Mouse (Mus musculus): ENCODE measurements around the gene Trnt1. TPM values are rescaled to one million over a fixed set of nuclear protein-coding genes. Genes with fewer than 3 reads are reported as not detected.

Gene Trnt1
- polyA plus RNA-seq, 1 experiment from 2014 or later = 48.8 TPM

- no peaks in the 10 kb centered on the region for H3K9me3 ChIP-seq (replicated peaks)
- H3K9ac ChIP-seq = no peak overlapping the region
- 67% methylated on average over 3 of the region's 3 CpGs for WGBS
- no peak overlapping the region for H3K4me2 ChIP-seq
- H3K36me3 ChIP-seq = no peaks in the 10 kb centered on the region
- ATAC-seq (ENCODE audit: insufficient number of reproducible peaks, low FRiP score) = no peak
- H3K27me3 ChIP-seq (replicated peaks) = no peaks in the 10 kb centered on the region
- H3K4me3 ChIP-seq = no peak overlapping the region
- H3K27ac ChIP-seq (ENCODE audit: poor library complexity, severe bottlenecking) = no peak overlapping the region
- no peaks in the 10 kb centered on the region for H3K4me1 ChIP-seq (replicated peaks)
Observed at GRCm38 (mm10) chr6:106819906-106820305, 51.0 kb downstream of the Trnt1 start.

- H3K27ac ChIP-seq (ENCODE audit: poor library complexity, severe bottlenecking) = no peak overlapping the region
- ATAC-seq (ENCODE audit: insufficient number of reproducible peaks, low FRiP score) = no peak
- no peak overlapping the region for H3K4me3 ChIP-seq
- H3K9ac ChIP-seq = no peak overlapping the region
- H3K27me3 ChIP-seq (replicated peaks) = no peaks in the 10 kb centered on the region
- H3K9me3 ChIP-seq (replicated peaks) = no peaks in the 10 kb centered on the region
- no peaks in the 10 kb centered on the region for H3K4me1 ChIP-seq (replicated peaks)
- H3K36me3 ChIP-seq = no peaks in the 10 kb centered on the region
- H3K4me2 ChIP-seq = no peak overlapping the region
Observed at GRCm38 (mm10) chr6:106820566-106820965, 51.6 kb downstream of the Trnt1 start.

- Histone ChIP-seq H3K9me3 (replicated peaks) (no peaks in the 10 kb centered on the region), H3K27me3 (replicated peaks) (no peaks in the 10 kb centered on the region), H3K4me2 (no peak overlapping the region), H3K4me1 (replicated peaks) (no peaks in the 10 kb centered on the region), H3K36me3 (no peaks in the 10 kb centered on the region), H3K9ac (no peak overlapping the region), H3K4me3 (no peak overlapping the region), H3K27ac (ENCODE audit: poor library complexity, severe bottlenecking) (no peak overlapping the region)
- WGBS = 60% methylated on average over 1 of the region's 1 CpGs
- ATAC-seq (ENCODE audit: insufficient number of reproducible peaks, low FRiP score) = no peak
Observed at GRCm38 (mm10) chr6:106822329-106822728, 53.4 kb downstream of the Trnt1 start.

Other genes with a start within 250 kb of the Trnt1 start
- not detected in 2 replicates for gene Il5ra, start 20.1 kb upstream of the Trnt1 start, polyA plus RNA-seq (2016; fragmentation: Nextera tagmentation; extraction: Ambion mirVana)
- gene Crbn, start 31.0 kb downstream of the Trnt1 start, polyA plus RNA-seq (2016; fragmentation: Nextera tagmentation; extraction: Ambion mirVana) = 31.1 and 33.4 TPM in 2 replicates